Mouse (Mus musculus): ENCODE measurements around the gene Gm10334.
"Not testable (repeated sequence)": the region's sequence is repeated elsewhere in the genome, so short reads cannot be mapped to it uniquely, and the experiment has no call there.

DNA sequence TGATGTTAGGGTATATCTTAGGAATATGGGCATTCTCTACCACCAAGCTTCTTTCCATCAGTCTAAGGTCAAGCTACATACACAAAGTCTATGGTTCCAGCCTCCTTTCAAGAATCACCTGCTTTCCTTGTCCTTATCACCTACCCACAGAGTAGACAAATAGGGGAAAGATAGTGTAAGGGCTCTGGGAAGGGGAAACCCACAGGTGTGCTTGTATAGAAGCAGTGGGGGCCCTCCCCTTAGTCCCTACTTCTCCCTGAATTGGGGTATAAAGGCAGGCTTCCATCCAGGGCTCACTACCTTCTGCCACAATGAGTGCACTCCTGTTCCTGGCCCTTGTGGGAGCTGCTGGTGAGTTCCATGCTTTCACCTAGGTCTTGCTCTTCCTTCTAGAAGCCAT lies 12.7 kb upstream of the Gm10334 start, which contains the start of gene Prss1:
- not testable (repeated sequence) for TF ChIP-seq CTCF (IDR thresholded peaks at IDR 0.05; ENCODE audit: low read depth); EP300 (optimal IDR thresholded peaks at IDR 0.05)
